In genomic region chr2:177398096-177398495, GRCm38 (mm10) we compare ENCODE assay signal across 8 mouse cellular contexts. TPM values are rescaled to one million over a fixed set of nuclear protein-coding genes. Genes with fewer than 3 reads are reported as not detected.
A peak's percentile ranks its signal among the peaks of the same experiment; 100 is the strongest.
DNase-seq lines count a peak whose midpoint lies in the region; ATAC-seq and TF ChIP-seq lines count a peak whose summit lies in the region.
"Not testable (repeated sequence)": the region's sequence is repeated elsewhere in the genome, so short reads cannot be mapped to it uniquely, and the experiment has no call there.

Gm14418 (minus strand) TSS chr2:177398320.

- H3K9me3 ChIP-seq in ES-Bruce4 (replicated peaks; ENCODE audit: control insufficient read depth, insufficient read depth, low read length, poor library complexity, severe bottlenecking); embryonic facial prominence, embryonic 15.5 days (replicated peaks); heart, embryonic 10.5 days; intestine, embryonic 16.5 days (ENCODE audit: control insufficient read depth, low read length); liver, postnatal 0 days (ENCODE audit: low read length); neural tube, embryonic 13.5 days: not testable (repeated sequence)

- ATAC-seq in embryonic facial prominence, embryonic 15.5 days (ENCODE audit: insufficient number of reproducible peaks, low FRiP score, low TSS enrichment, low read depth); intestine, embryonic 16.5 days; liver, postnatal 0 days; neural tube, embryonic 13.5 days (ENCODE audit: low read depth): not testable (repeated sequence)

- peak within 1 kb of the TSS; percentile 80 for H3K4me3 ChIP-seq in ES-Bruce4 (ENCODE audit: low read depth, low read length)
- H3K4me3 ChIP-seq in embryonic facial prominence, embryonic 15.5 days (replicated peaks) = peak within 1 kb of the TSS; percentile 32
- peak within 1 kb of the TSS; percentile 53 for H3K4me3 ChIP-seq in heart, embryonic 10.5 days
- peak within 1 kb of the TSS; percentile 31 for H3K4me3 ChIP-seq in intestine, embryonic 16.5 days (ENCODE audit: low read length)
- H3K4me3 ChIP-seq in liver, postnatal 0 days (ENCODE audit: low read depth, low read length) = not testable (repeated sequence)
- H3K4me3 ChIP-seq in neural tube, embryonic 13.5 days = peak within 1 kb of the TSS; percentile 20

- TF ChIP-seq EP300 in ES-Bruce4 (IDR thresholded peaks at IDR 0.05; ENCODE audit: insufficient read depth, low read depth, low read length); liver, postnatal 0 days (IDR thresholded peaks at IDR 0.05; ENCODE audit: low read depth): not testable (repeated sequence)

- not testable (repeated sequence) for H3K36me3 ChIP-seq in ES-Bruce4 (ENCODE audit: control insufficient read depth, insufficient read depth, low read length, poor library complexity, severe bottlenecking); embryonic facial prominence, embryonic 15.5 days; heart, embryonic 10.5 days; intestine, embryonic 16.5 days (ENCODE audit: control insufficient read depth, insufficient read depth, low read length); liver, postnatal 0 days (replicated peaks; ENCODE audit: insufficient read depth, low read length); neural tube, embryonic 13.5 days

- H3K4me1 ChIP-seq in ES-Bruce4 (ENCODE audit: control insufficient read depth, insufficient read depth, low read length); embryonic facial prominence, embryonic 15.5 days; heart, embryonic 10.5 days; intestine, embryonic 16.5 days (ENCODE audit: control insufficient read depth, insufficient read depth, low read length); liver, postnatal 0 days (ENCODE audit: insufficient read depth); neural tube, embryonic 13.5 days (replicated peaks): not testable (repeated sequence)

- WGBS in embryonic facial prominence, embryonic 15.5 days = 33% methylated on average over 6 of the region's 6 CpGs
- WGBS in heart, embryonic 10.5 days = 23% methylated on average over 6 of the region's 6 CpGs
- 36% methylated on average over 6 of the region's 6 CpGs for WGBS in intestine, embryonic 16.5 days
- WGBS in liver, postnatal 0 days (ENCODE audit: insufficient replicate concordance) = 35% methylated on average over 6 of the region's 6 CpGs
- 50% methylated on average over 6 of the region's 6 CpGs for WGBS in neural tube, embryonic 13.5 days

- TF ChIP-seq POLR2A in ES-Bruce4 (IDR thresholded peaks at IDR 0.05; ENCODE audit: insufficient read depth, low read length); brain, embryonic 14.5 days (IDR thresholded peaks at IDR 0.05; ENCODE audit: borderline replicate concordance, extremely low read depth, insufficient read depth, insufficient read length, poor library complexity, severe bottlenecking): not testable (repeated sequence)

- DNase-seq in brain, embryonic 14.5 days (ENCODE audit: low read depth) = peak; percentile 18
- peak; percentile 50 for DNase-seq in heart, embryonic 10.5 days (ENCODE audit: low spot score)
- DNase-seq in left cerebral cortex, adult 18-20 months (ENCODE audit: low spot score in 2 of 2); liver, postnatal 0 days: not testable (repeated sequence)

- not testable (repeated sequence) for H3K4me2 ChIP-seq in embryonic facial prominence, embryonic 15.5 days (replicated peaks); intestine, embryonic 16.5 days (ENCODE audit: low read depth, low read length); neural tube, embryonic 13.5 days
- H3K4me2 ChIP-seq in liver, postnatal 0 days (ENCODE audit: low read depth, low read length) = peak within 1 kb of the TSS; percentile 18; the same call in 1 of the 2 replicates

- not testable (repeated sequence) for H3K27ac ChIP-seq in ES-Bruce4 (ENCODE audit: insufficient read depth, low read length); embryonic facial prominence, embryonic 15.5 days (replicated peaks); heart, embryonic 10.5 days; intestine, embryonic 16.5 days (ENCODE audit: low read length); liver, postnatal 0 days (ENCODE audit: low read depth); neural tube, embryonic 13.5 days (replicated peaks)

- H3K27me3 ChIP-seq in ES-Bruce4 (ENCODE audit: control insufficient read depth, insufficient read depth, low read length, poor library complexity, severe bottlenecking); embryonic facial prominence, embryonic 15.5 days; heart, embryonic 10.5 days (ENCODE audit: insufficient read depth, poor library complexity, severe bottlenecking); intestine, embryonic 16.5 days (replicated peaks; ENCODE audit: control insufficient read depth, insufficient read depth, low read length); liver, postnatal 0 days (ENCODE audit: insufficient read depth, low read length); neural tube, embryonic 13.5 days: not testable (repeated sequence)

- TF ChIP-seq CTCF in ES-Bruce4 (IDR thresholded peaks at IDR 0.05; ENCODE audit: low read depth, low read length); brain, embryonic 14.5 days (IDR thresholded peaks at IDR 0.05; ENCODE audit: borderline replicate concordance, extremely low read depth, insufficient read depth, insufficient read length); liver, postnatal 0 days (IDR thresholded peaks at IDR 0.05; ENCODE audit: low read depth): not testable (repeated sequence)

- H3K9ac ChIP-seq in ES-Bruce4 (ENCODE audit: low read depth, poor library complexity, severe bottlenecking) = peak within 1 kb of the TSS; percentile 23; the same call in 1 of the 2 replicates
- not testable (repeated sequence) for H3K9ac ChIP-seq in embryonic facial prominence, embryonic 15.5 days; intestine, embryonic 16.5 days (ENCODE audit: low read depth, low read length); liver, postnatal 0 days (replicated peaks); neural tube, embryonic 13.5 days

RNA-seq across cellular contexts. Expression of gene Gm14418, which starts in this region (rescaled TPM):
- polyA plus RNA-seq in ES-Bruce4 (2011; ENCODE audit: insufficient read depth, insufficient read length, low read depth, missing spikeins) = 21.1 and 30.7 TPM in 2 replicates
- 3.6 and 4.7 TPM in 2 replicates for polyA plus RNA-seq in brain, embryonic 14.5 days (2012; rRNA removed)
- 7.3 and 8.7 TPM in 2 replicates for polyA plus RNA-seq in embryonic facial prominence, embryonic 15.5 days (2015; fragmentation: Nextera tagmentation; extraction: Ambion mirVana)
- 8.4 and 8.7 TPM in 2 replicates for polyA plus RNA-seq in heart, embryonic 10.5 days (2016; fragmentation: Nextera tagmentation; extraction: Ambion mirVana)
- polyA plus RNA-seq in intestine, embryonic 16.5 days (2015; fragmentation: Nextera tagmentation; extraction: Ambion mirVana) = 3.6 and 4.7 TPM in 2 replicates
- 10 to 100 TPM; 34.6 TPM for total RNA-seq in left cerebral cortex, adult 18-20 months (2021)
- 1.1 and 1.4 TPM in 2 replicates for polyA plus RNA-seq in liver, postnatal 0 days (2015; fragmentation: Nextera tagmentation; extraction: Ambion mirVana)
- 5.5 and 6.1 TPM in 2 replicates for polyA plus RNA-seq in neural tube, embryonic 13.5 days (2015; fragmentation: Nextera tagmentation; extraction: Ambion mirVana)
